Mouse (Mus musculus) lung, adult 2 months (tissue): ENCODE results near the gene Slc15a2. TPM values are rescaled to one million over a fixed set of nuclear protein-coding genes. Genes with fewer than 3 reads are reported as not detected.

ENCODE experiments used
- DNase-seq: peaks from one replicate; pipeline ENCODE4 v3.0.0; 2022
- H3K4me1 ChIP-seq: fragments of 200-500 bp; 2 replicates; pipeline ENCODE4 v1.6.1; 2011; ENCODE audit warnings: low read length; ENCODE audit not compliant: control insufficient read depth, insufficient read depth
- H3K4me3 ChIP-seq: fragments of 200-500 bp; replicated peaks from 2 replicates; pipeline ENCODE3; 2011; ENCODE audit warnings: low read depth, mild to moderate bottlenecking, control low read depth, low read length; ENCODE audit errors: extremely low read depth
- CTCF ChIP-seq: fragments of 200-500 bp; IDR thresholded peaks from 2 replicates; pipeline ENCODE4 v1.5.1; 2011; ENCODE audit warnings: mild to moderate bottlenecking, low read length, control low read depth; ENCODE audit not compliant: insufficient read depth
- POLR2A ChIP-seq: fragments of 200-500 bp; IDR thresholded peaks from 2 replicates; pipeline ENCODE4 v1.6.1; 2011; ENCODE audit warnings: low read depth, mild to moderate bottlenecking, control low read depth, low read length, borderline replicate concordance; ENCODE audit errors: extremely low read depth
- WGBS: fragments of 180-500 bp; shearing (Covaris S2); methylation state at CpG from one replicate; pipeline ENCODE4 v1.1.7; 2018; 5-methylcytosine and 5-hydroxymethylcytosine counted together
- polyA plus RNA-seq: library from polyadenylated mRNA; depleted of rRNA; stranded (reverse); fragments of >200 nt; gene quantifications from 2 replicates; pipeline ENCODE4 v1.2.3, GENCODE M21; 2012

Gene Slc15a2
- polyA plus RNA-seq, 1 experiment: 13.9 TPM

DNA sequence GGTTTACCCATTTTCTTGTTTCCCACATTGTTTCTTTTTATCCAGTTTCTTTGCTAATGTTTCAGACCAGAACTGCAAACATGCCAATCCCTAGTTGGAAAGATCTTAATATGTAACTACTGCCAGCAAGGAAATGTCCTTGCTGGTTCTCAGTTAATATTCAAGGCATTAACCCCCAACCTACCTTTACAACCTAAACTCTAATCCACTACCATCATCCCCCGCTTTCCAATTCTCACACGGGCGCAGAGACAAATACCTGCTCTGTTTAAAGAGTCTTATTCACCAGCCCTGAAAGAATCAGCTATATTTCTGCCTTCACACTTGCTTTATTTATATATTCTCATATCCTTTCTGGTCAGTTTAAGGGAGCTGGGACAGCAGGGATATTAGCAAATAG lies 23.9 kb upstream of the Slc15a2 start:
- no peaks in the 10 kb centered on the region for H3K4me1 ChIP-seq
- no peak overlapping the region for H3K4me3 ChIP-seq
- WGBS: 85% methylated on average over 3 of the region's 3 CpGs
- TF ChIP-seq POLR2A (no peak), CTCF (no peak)
- no peak for DNase-seq

- TF ChIP-seq CTCF (peak; percentile 13; the same call in 1 of the 2 replicates), POLR2A (no peak)
- no peak overlapping the region for H3K4me3 ChIP-seq
- no peak for DNase-seq
- WGBS: 92% methylated on average over 3 of the region's 3 CpGs
- H3K4me1 ChIP-seq: no peaks in the 10 kb centered on the region
Observed at GRCm38 (mm10) chr16:36802361-36802760, 17.6 kb upstream of the Slc15a2 start.

DNA sequence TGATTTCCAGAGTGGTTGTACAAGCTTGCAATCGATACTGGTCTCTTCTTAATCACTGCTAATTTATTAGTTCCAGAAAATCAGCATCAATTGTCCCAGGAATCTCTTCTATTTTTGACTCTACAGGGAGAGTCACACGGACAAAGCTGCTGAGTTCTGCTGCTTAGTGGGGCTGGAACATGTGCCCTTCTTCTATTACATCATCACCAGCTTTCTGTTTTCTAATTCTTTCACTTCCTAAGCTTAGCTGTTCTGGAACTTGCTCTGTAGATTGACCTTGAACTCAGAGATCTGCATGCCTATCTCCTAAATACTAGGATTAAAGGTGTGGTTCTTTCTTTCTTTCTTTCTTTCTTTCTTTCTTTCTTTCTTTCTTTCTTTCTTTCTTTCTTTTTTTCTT lies 13.6 kb upstream of the Slc15a2 start:
- TF ChIP-seq CTCF (no peak), POLR2A (no peak)
- no peak for DNase-seq
- no peaks in the 10 kb centered on the region for H3K4me1 ChIP-seq
- H3K4me3 ChIP-seq: no peak overlapping the region
- WGBS: 73% methylated on average over 2 of the region's 2 CpGs

- no peak overlapping the region for H3K4me3 ChIP-seq
- 66% methylated on average over 2 of the region's 2 CpGs for WGBS
- DNase-seq: no peak
- TF ChIP-seq POLR2A: no peak
- TF ChIP-seq CTCF: no peak
- H3K4me1 ChIP-seq: no peaks in the 10 kb centered on the region
Observed at GRCm38 (mm10) chr16:36794976-36795375, 10.2 kb upstream of the Slc15a2 start.

GRCm38 (mm10) chr16:36790166-36790565 lies 5.4 kb upstream of the Slc15a2 start:
- no peak for DNase-seq
- 85% methylated on average over 4 of the region's 4 CpGs for WGBS
- TF ChIP-seq POLR2A: no peak
- H3K4me1 ChIP-seq: no peaks in the 10 kb centered on the region
- no peak overlapping the region for H3K4me3 ChIP-seq

DNA sequence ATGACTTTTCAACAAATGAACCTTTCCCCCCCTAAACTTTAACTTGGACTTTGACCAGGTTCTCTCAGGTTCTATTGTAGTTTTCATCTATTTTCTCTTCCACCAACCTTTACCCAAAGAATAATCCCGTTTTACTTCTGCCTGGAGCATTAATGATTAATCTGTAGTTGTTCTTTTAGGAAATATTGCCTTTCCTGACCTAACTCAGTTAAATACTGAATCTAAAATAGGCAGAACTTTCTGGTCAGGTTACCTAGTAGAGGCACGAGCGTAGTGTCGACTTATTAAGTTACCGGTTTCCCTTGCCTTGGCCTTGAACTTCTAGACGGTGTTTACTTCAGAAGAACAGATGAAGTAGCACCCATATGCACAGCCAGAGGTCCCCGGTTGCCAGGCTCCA lies 1.7 kb upstream of the Slc15a2 start:
- TF ChIP-seq POLR2A (no peak), CTCF (no peak)
- no peak overlapping the region for H3K4me3 ChIP-seq
- 85% methylated on average over 7 of the region's 7 CpGs for WGBS
- H3K4me1 ChIP-seq: no peaks in the 10 kb centered on the region
- no peak for DNase-seq

GRCm38 (mm10) chr16:36784146-36784545 lies 616 bp downstream of the Slc15a2 start:
- TF ChIP-seq CTCF (no peak), POLR2A (no peak)
- H3K4me3 ChIP-seq: peak overlapping the region; percentile 16
- 74% methylated on average over 2 of the region's 2 CpGs for WGBS
- no peaks in the 10 kb centered on the region for H3K4me1 ChIP-seq
- DNase-seq: no peak

- TF ChIP-seq POLR2A: no peak
- TF ChIP-seq CTCF: no peak
- WGBS: 69% methylated on average over 6 of the region's 6 CpGs
- no peak for DNase-seq
- no peak overlapping the region for H3K4me3 ChIP-seq
- no peaks in the 10 kb centered on the region; the same call in 1 of the 2 replicates for H3K4me1 ChIP-seq
Observed at GRCm38 (mm10) chr16:36775658-36776057, 9.1 kb downstream of the Slc15a2 start.

- H3K4me3 ChIP-seq: no peak overlapping the region
- 72% methylated on average over 5 of the region's 5 CpGs for WGBS
Observed at GRCm38 (mm10) chr16:36772996-36773395, 11.8 kb downstream of the Slc15a2 start.

DNA sequence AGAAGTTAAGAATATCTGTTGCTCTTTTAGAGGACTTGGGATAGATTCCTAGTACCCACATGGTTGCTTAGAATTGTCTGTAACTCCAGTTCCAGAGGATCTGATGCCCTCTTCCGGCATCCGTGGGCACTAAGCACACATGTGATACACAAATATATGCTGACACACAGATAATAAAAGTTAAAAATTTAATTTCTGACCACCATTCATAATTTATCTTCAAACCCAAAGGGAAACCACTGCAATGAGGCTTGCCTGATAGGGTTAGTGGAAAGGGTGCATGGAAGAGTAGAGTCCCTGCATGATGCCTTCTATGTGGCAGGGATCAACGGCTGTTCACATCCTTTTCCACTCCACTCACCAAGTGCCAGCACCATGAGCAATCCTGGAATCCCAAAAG lies 13.1 kb downstream of the Slc15a2 start:
- H3K4me1 ChIP-seq: no peaks in the 10 kb centered on the region; the same call in none of the 2 replicates
- 84% methylated on average over 3 of the region's 3 CpGs for WGBS
- no peak for DNase-seq
- no peak for TF ChIP-seq POLR2A
- no peak for TF ChIP-seq CTCF
- H3K4me3 ChIP-seq: no peak overlapping the region

More at GRCm38 (mm10) chr16:36772996-36773395, 11.8 kb downstream of the Slc15a2 start:
- H3K4me1 ChIP-seq: no peaks in the 10 kb centered on the region; the same call in none of the 2 replicates
- DNase-seq: no peak
- no peak for TF ChIP-seq POLR2A
- TF ChIP-seq CTCF: no peak
